Mouse (Mus musculus): ENCODE measurements around the gene Cib3.

The Cib3 gene

GRCm38 (mm10) chr8:72210710-72211109, 1.9 kb downstream of the Cib3 start:
- DNase-seq (ENCODE audit: low read depth) = peak; percentile 51

- no peak for DNase-seq (ENCODE audit: low read depth)
Measured at GRCm38 (mm10) chr8:72210222-72210621, 2.4 kb downstream of the Cib3 start.

GRCm38 (mm10) chr8:72208582-72208981, 4.1 kb downstream of the Cib3 start:
- DNase-seq (ENCODE audit: low read depth) = no peak

DNA sequence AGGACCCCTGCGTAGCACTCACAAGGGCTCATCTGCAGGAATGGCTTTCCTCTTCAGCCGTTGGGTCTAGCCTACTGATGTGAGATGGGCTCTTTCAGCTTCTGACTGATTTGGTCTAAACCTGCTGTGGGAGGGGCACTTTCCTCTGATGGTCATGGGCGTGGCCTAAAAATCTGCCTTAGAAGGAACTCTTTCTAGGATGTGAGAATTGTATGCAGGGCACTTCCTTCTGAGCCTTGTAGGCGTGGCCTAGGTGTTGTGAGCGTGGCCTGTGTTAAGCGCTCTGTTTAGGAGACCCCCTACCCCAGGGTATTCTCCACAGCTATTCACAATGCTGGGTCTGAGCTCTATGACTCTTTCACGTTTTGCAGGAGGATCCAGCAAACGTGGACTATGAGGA, 14.6 kb downstream of the Cib3 start:
- no peak for DNase-seq (ENCODE audit: low read depth)

DNA sequence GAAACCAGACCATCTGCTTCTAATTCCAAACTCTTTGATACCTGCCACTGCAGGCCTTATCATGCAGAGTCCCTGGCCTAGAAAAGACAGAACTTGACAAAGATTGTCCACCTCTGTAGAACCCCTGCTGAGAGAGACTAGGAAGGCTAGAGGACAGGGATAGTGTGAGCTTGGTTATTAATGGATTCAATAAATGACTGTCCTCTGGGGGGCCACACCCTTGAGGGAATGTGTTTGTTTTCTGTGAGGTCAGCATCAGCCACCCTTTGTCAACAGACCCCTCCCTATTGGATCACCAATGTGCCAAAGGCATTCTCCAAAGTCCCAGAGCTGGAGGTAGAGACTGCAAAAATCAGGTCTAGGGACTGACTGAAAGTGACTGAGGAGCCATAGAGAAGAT, 20.6 kb downstream of the Cib3 start:
- DNase-seq (ENCODE audit: low read depth) = no peak

GRCm38 (mm10) chr8:72190215-72190539, 22.5 kb downstream of the Cib3 start:
- DNase-seq (ENCODE audit: low read depth) = peak; percentile 48

GRCm38 (mm10) chr8:72189417-72190214, 23.0 kb downstream of the Cib3 start, which contains the start of gene Hsh2d:
TSS of gene Hsh2d (plus strand) at chr8:72189638.
- peak; percentile 89 for DNase-seq (ENCODE audit: low read depth)

GRCm38 (mm10) chr8:72187793-72188331, 24.8 kb downstream of the Cib3 start:
- DNase-seq (ENCODE audit: low read depth) = no peak

DNA sequence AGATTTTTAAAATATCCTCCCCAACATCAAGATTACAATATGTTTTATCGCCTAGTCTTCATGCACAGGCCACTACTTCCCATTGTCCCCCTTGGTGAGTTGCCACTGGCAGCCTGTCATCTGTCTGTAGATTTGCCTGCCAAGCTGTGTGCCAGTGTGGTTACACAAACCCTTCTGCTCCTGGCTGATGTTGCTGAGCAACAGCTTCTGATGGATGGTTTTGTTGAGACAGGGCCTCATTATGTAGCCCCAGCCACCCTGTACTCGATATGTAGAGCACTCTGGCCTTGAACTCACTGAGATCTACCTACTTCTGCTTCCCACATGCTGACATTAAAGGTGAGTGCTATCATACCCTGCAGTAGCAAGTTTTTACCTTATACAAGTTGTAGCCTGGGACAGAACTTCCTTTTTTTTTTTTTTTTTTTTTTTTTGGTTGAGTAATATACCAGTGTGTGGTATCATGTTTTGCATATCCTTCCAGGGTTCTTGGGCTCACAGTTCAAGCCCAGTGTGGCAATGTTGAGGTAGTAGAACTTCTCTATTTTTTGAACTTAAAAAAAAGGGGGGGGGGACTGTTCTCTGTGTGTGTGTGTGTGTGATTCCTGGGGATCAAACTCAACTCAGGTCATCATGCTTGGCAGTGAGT, 29.0 kb downstream of the Cib3 start:
- DNase-seq (ENCODE audit: low read depth) = no peak

- DNase-seq (ENCODE audit: low read depth) = peak; percentile 84
Measured at GRCm38 (mm10) chr8:72177346-72177925, 35.2 kb downstream of the Cib3 start.

GRCm38 (mm10) chr8:72169681-72170249, 42.9 kb downstream of the Cib3 start:
- DNase-seq (ENCODE audit: low read depth) = no peak

DNA sequence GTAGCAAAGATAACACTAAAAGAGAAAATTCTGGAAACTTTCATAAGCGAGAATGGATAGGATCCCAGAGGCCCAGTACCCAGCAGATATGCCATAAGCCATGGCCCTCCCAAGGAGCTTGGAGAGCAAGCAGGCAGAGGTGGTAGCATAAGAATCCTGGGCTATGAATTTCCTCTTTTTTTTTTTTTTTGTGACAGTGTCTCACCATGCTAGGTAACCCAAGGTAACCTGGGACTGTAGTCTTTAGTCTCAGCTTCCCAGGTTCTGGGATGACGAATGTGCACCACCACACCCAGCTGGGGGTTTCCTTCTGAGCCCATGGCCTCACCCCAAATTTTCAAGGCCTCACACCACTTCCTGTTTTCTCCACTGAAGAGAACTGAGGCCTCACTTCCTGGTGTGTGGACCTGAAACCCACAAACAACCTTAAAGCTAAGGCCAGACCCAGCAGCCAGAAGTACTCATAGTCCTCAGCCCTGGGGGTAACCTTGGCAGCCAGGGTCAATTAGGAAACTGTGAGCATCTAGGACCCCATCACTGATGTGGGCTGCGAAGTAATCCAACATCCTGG, 43.5 kb downstream of the Cib3 start:
- peak; percentile 85 for DNase-seq (ENCODE audit: low read depth)

DNA sequence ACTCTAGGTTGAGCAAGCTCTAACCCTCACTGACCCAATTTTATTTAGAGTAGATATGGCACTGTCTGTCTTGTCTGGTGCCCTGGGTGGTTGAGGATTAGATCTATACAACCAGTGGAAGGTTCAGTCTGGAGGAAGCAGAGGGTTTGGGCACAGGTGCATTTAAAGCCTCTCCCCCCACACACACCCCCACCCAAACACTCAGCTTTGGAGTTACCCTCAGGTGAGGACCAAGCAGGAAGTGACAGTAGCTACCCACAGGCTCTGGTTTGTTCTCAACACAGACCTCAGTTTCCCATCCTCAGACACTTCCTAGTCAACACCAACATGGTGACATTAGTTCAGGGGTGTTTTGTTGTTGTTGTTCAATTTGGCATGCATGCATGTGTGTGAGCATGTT, 49.8 kb downstream of the Cib3 start:
- DNase-seq (ENCODE audit: low read depth) = peak; percentile 58

DNA sequence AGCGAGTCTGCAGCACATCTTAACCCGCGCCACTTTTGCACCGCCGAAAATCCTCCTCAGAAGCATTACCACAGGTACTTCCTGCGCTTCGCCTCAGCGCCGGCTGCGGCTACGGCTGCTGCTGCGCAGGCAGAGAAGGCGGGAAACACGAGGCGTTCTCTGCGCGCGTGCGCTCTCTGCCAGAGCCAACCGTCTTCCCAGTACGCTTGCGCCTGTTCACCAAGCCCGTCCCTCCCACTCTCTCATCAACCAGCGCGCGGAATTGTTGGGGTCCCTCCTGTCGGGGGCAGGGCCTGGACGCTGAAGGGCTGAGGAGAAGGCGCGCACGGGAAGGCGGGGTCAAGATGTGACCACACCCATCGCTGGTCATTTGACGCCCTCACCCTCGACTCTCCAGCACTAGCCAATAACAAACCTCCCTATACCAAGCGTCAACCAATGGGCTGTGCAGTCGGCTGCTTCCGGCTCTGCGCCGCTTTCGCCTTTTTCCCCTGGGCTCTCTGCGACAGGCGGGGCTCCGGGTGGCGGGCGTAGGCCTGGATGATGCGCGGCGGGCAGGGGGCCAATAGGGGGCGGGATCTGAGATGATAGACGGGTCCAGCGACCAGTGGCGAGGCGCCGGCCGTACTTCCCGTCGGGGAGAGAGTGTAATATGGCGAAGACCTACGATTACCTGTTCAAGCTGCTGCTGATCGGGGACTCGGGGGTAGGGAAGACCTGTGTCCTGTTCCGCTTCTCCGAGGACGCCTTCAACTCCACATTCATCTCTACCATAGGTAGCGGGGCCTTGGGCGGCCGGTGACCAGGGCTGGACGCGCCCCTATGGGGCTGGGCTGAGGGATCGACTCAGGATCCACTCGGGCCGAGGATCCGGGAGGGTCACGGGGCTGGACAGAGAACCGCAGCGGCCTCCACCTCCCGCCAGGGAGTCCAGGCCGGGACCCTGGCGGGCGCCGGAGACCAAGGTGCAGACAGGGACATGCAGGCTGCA, 51.6 kb downstream of the Cib3 start, which contains the start of gene Rab8a:
TSS of gene Rab8a (plus strand) at position 494 of the 991 bp plus-strand sequence.
- peak; percentile 100 for DNase-seq (ENCODE audit: low read depth)

- DNase-seq (ENCODE audit: low read depth) = peak; percentile 62
Measured at GRCm38 (mm10) chr8:72160007-72160406, 52.6 kb downstream of the Cib3 start.

- DNase-seq (ENCODE audit: low read depth) = no peak
Measured at GRCm38 (mm10) chr8:72158726-72159125, 53.9 kb downstream of the Cib3 start.

DNA sequence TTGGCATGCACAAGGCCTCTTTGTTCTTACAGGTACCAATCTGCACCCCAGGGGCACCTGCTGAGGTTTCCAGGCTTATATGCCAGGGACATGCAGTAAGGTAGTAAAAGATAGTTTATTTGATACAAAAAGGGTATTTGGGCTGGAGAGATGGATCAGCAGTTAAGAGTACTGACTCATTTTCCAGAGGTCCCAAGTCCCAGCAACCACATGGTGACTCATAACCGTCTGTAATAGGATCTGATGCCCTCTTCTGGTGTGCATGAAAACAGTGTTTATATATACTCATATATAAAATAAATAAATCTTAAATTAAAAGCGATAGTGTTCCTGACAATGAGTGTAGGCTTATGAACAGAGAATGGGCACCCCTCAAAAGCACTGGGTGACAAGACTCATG, 54.5 kb downstream of the Cib3 start:
- DNase-seq (ENCODE audit: low read depth) = no peak
